Mouse (Mus musculus): ENCODE measurements at regions not wholly inside any gene's neighbourhood (a gene's known extent, or its start where the extent isn't known, plus 50 kb on each side); places are given as distances from the start of the nearest gene placed in this dataset.

- no peak for ATAC-seq
- Histone ChIP-seq H3K27me3 (replicated peaks; ENCODE audit: control insufficient read depth, insufficient read depth, low read length) (no peaks in the 10 kb centered on the region), H3K9ac (ENCODE audit: low read depth, low read length) (no peak overlapping the region), H3K4me1 (ENCODE audit: control insufficient read depth, insufficient read depth, low read depth, low read length) (no peaks in the 10 kb centered on the region), H3K4me2 (ENCODE audit: low read length) (no peak overlapping the region), H3K27ac (ENCODE audit: low read depth, low read length) (no peak overlapping the region), H3K36me3 (ENCODE audit: control insufficient read depth, insufficient read depth, low read length) (no peaks in the 10 kb centered on the region), H3K9me3 (ENCODE audit: control insufficient read depth, low read length) (no peaks in the 10 kb centered on the region), H3K4me3 (ENCODE audit: low read length) (no peak overlapping the region)
Observed at GRCm38 (mm10) chr17:16516173-16516572, 547.7 kb upstream of the Zfp960 start.

DNA sequence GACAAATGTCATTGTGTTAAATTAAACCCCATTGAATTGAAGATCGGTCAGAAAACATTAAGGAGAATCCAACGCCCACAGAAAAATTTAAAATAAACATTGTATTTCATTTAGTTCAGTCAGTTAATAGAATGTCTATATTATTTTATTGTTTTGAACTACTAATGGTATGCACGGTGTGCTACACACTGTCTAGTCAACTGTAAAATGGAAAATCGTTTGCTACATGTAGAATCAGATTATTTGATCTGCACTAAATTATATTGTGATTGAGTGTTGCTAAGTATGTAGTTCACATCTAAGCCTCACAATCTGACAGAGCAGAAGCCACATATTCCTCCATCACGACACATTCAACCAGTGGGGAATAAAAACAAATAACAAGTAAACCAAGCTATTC is 570.0 kb upstream of the Zfp960 start:
- no peak overlapping the region for H3K4me3 ChIP-seq (ENCODE audit: low read length)
- no peaks in the 10 kb centered on the region for H3K9me3 ChIP-seq (ENCODE audit: control insufficient read depth, low read length)
- no peak for ATAC-seq
- no peaks in the 10 kb centered on the region for H3K36me3 ChIP-seq (ENCODE audit: control insufficient read depth, insufficient read depth, low read length)
- 65% methylated on average over 5 of the region's 5 CpGs for WGBS
- H3K4me2 ChIP-seq (ENCODE audit: low read length) = no peak overlapping the region
- no peaks in the 10 kb centered on the region for H3K4me1 ChIP-seq (ENCODE audit: control insufficient read depth, insufficient read depth, low read depth, low read length)
- H3K9ac ChIP-seq (ENCODE audit: low read depth, low read length) = no peak overlapping the region
- no peaks in the 10 kb centered on the region for H3K27me3 ChIP-seq (replicated peaks; ENCODE audit: control insufficient read depth, insufficient read depth, low read length)
- no peak overlapping the region for H3K27ac ChIP-seq (ENCODE audit: low read depth, low read length)

GRCm38 (mm10) chr17:16493546-16493945 is 570.4 kb upstream of the Zfp960 start:
- Histone ChIP-seq H3K27ac (ENCODE audit: low read depth, low read length) (no peak overlapping the region), H3K9me3 (ENCODE audit: control insufficient read depth, low read length) (no peaks in the 10 kb centered on the region), H3K27me3 (replicated peaks; ENCODE audit: control insufficient read depth, insufficient read depth, low read length) (no peaks in the 10 kb centered on the region), H3K36me3 (ENCODE audit: control insufficient read depth, insufficient read depth, low read length) (no peaks in the 10 kb centered on the region), H3K4me2 (ENCODE audit: low read length) (no peak overlapping the region), H3K4me1 (ENCODE audit: control insufficient read depth, insufficient read depth, low read depth, low read length) (no peaks in the 10 kb centered on the region), H3K9ac (ENCODE audit: low read depth, low read length) (no peak overlapping the region), H3K4me3 (ENCODE audit: low read length) (no peak overlapping the region)
- WGBS = 45% methylated on average over 2 of the region's 2 CpGs
- no peak for ATAC-seq

DNA sequence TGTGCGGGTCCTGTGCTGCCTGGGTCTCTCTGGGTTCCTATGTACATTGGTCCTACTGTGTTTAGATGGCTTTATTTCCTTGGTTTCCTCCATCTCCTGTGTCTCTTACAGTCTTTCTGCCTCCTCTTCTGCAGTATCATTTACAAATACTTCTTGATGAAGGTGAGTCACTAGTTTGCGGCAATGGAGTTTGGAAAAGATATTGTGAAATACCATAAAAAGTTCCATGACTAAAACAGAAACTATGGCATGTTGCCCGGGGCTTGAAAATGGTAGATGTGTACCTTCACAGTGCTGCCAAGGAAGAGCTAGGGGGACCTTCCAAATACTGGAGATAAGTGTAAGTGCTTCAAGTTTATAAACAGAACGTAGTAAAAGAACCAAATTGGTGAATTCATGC is 571.4 kb upstream of the Zfp960 start:
- no peak overlapping the region for H3K9ac ChIP-seq (ENCODE audit: low read depth, low read length)
- no peaks in the 10 kb centered on the region for H3K36me3 ChIP-seq (ENCODE audit: control insufficient read depth, insufficient read depth, low read length)
- H3K9me3 ChIP-seq (ENCODE audit: control insufficient read depth, low read length) = no peaks in the 10 kb centered on the region
- H3K4me2 ChIP-seq (ENCODE audit: low read length) = no peak overlapping the region
- no peak overlapping the region for H3K27ac ChIP-seq (ENCODE audit: low read depth, low read length)
- no peak for ATAC-seq
- WGBS = 92% methylated on average over 4 of the region's 4 CpGs
- H3K4me3 ChIP-seq (ENCODE audit: low read length) = no peak overlapping the region
- H3K27me3 ChIP-seq (replicated peaks; ENCODE audit: control insufficient read depth, insufficient read depth, low read length) = no peaks in the 10 kb centered on the region
- no peaks in the 10 kb centered on the region for H3K4me1 ChIP-seq (ENCODE audit: control insufficient read depth, insufficient read depth, low read depth, low read length)

- H3K4me3 ChIP-seq (ENCODE audit: low read length) = no peak overlapping the region
- no peaks in the 10 kb centered on the region for H3K27me3 ChIP-seq (replicated peaks; ENCODE audit: control insufficient read depth, insufficient read depth, low read length)
- H3K27ac ChIP-seq (ENCODE audit: low read depth, low read length) = no peak overlapping the region
- no peak for ATAC-seq
- H3K36me3 ChIP-seq (ENCODE audit: control insufficient read depth, insufficient read depth, low read length) = no peaks in the 10 kb centered on the region
- no peak overlapping the region for H3K9ac ChIP-seq (ENCODE audit: low read depth, low read length)
- H3K4me1 ChIP-seq (ENCODE audit: control insufficient read depth, insufficient read depth, low read depth, low read length) = no peaks in the 10 kb centered on the region
- WGBS = 91% methylated on average over 5 of the region's 5 CpGs
- H3K9me3 ChIP-seq (ENCODE audit: control insufficient read depth, low read length) = no peaks in the 10 kb centered on the region
- no peak overlapping the region for H3K4me2 ChIP-seq (ENCODE audit: low read length)
Observed at GRCm38 (mm10) chr17:16486355-16486754, 577.6 kb upstream of the Zfp960 start.

DNA sequence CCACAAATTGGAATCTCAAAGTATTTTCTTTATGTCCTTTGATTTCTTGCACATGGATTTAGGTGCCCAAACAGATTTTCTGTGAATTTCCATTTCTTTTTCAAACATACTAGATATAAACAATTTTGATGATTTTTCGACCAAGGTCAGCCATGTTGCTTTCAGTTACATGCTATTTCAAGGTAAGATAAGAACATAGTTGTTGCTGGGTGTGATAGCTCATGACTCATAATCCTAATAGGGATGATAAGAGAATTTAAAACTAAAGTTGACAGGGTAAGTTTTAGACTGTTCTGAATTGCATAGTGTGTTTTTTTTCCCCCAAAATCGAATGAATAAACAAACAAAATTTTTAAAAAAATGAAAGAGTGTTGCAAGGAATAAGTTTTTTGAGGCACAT is 579.9 kb upstream of the Zfp960 start:
- H3K9me3 ChIP-seq (ENCODE audit: control insufficient read depth, low read length) = no peaks in the 10 kb centered on the region
- H3K27ac ChIP-seq (ENCODE audit: low read depth, low read length) = no peak overlapping the region
- no peak for ATAC-seq
- no peaks in the 10 kb centered on the region for H3K4me1 ChIP-seq (ENCODE audit: control insufficient read depth, insufficient read depth, low read depth, low read length)
- H3K9ac ChIP-seq (ENCODE audit: low read depth, low read length) = no peak overlapping the region
- H3K4me3 ChIP-seq (ENCODE audit: low read length) = no peak overlapping the region
- no peak overlapping the region for H3K4me2 ChIP-seq (ENCODE audit: low read length)
- no peaks in the 10 kb centered on the region for H3K36me3 ChIP-seq (ENCODE audit: control insufficient read depth, insufficient read depth, low read length)
- WGBS = 85% methylated on average over 2 of the region's 2 CpGs
- no peaks in the 10 kb centered on the region for H3K27me3 ChIP-seq (replicated peaks; ENCODE audit: control insufficient read depth, insufficient read depth, low read length)

GRCm38 (mm10) chr17:16481722-16482121 is 582.2 kb upstream of the Zfp960 start:
- H3K27me3 ChIP-seq (replicated peaks; ENCODE audit: control insufficient read depth, insufficient read depth, low read length) = no peaks in the 10 kb centered on the region
- H3K9ac ChIP-seq (ENCODE audit: low read depth, low read length) = no peak overlapping the region
- no peaks in the 10 kb centered on the region for H3K36me3 ChIP-seq (ENCODE audit: control insufficient read depth, insufficient read depth, low read length)
- no peak overlapping the region for H3K27ac ChIP-seq (ENCODE audit: low read depth, low read length)
- WGBS = 89% methylated on average over 3 of the region's 3 CpGs
- H3K9me3 ChIP-seq (ENCODE audit: control insufficient read depth, low read length) = no peaks in the 10 kb centered on the region
- no peak for ATAC-seq
- H3K4me2 ChIP-seq (ENCODE audit: low read length) = no peak overlapping the region
- no peaks in the 10 kb centered on the region for H3K4me1 ChIP-seq (ENCODE audit: control insufficient read depth, insufficient read depth, low read depth, low read length)
- H3K4me3 ChIP-seq (ENCODE audit: low read length) = no peak overlapping the region

DNA sequence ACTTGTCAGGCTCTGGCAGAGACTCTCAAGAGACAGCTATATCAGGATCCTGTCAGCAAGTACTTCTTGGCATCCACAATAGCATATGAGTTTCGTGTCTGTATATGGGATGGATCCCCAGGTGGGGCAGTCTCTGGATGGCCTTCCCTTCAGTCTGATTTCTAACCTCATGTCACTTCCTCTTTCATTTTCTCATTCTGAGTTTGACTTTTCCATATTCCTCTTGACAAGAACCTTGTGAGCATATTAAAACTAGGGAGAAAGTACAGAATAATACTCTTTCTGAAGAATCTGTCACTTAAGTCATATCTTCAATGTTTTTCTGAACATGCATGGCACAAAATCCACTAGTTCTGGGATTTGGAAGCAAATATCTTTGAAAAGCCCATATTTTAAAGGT is 583.3 kb upstream of the Zfp960 start:
- Histone ChIP-seq H3K36me3 (ENCODE audit: control insufficient read depth, insufficient read depth, low read length) (no peaks in the 10 kb centered on the region), H3K4me3 (ENCODE audit: low read length) (no peak overlapping the region), H3K4me1 (ENCODE audit: control insufficient read depth, insufficient read depth, low read depth, low read length) (no peaks in the 10 kb centered on the region), H3K4me2 (ENCODE audit: low read length) (no peak overlapping the region), H3K9ac (ENCODE audit: low read depth, low read length) (no peak overlapping the region), H3K9me3 (ENCODE audit: control insufficient read depth, low read length) (no peaks in the 10 kb centered on the region), H3K27ac (ENCODE audit: low read depth, low read length) (no peak overlapping the region), H3K27me3 (replicated peaks; ENCODE audit: control insufficient read depth, insufficient read depth, low read length) (no peaks in the 10 kb centered on the region)
- WGBS = 79% methylated on average over 1 of the region's 1 CpGs
- ATAC-seq = no peak

DNA sequence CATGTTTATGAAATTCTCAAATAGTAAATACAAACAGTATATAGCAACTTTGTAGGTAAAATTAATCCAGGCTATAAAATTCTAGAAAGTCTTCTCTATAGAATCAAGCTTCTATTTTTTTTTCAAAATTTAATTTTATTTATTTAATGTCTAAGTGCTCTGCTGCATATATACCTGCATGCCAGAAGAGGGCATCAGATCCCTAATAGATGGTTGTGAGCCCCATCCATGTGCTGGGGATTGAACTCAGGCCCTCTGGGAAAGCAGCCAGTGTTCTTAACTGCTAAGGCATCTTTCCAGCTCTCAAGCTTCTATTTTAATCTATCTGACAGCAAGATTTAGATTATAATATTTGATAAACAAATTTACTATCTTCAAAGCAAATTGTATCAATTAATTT is 602.7 kb upstream of the Zfp960 start:
- no peak for ATAC-seq
- H3K9ac ChIP-seq (ENCODE audit: low read depth, low read length) = no peak overlapping the region
- no peaks in the 10 kb centered on the region for H3K36me3 ChIP-seq (ENCODE audit: control insufficient read depth, insufficient read depth, low read length)
- H3K27me3 ChIP-seq (replicated peaks; ENCODE audit: control insufficient read depth, insufficient read depth, low read length) = no peaks in the 10 kb centered on the region
- no peak overlapping the region for H3K4me2 ChIP-seq (ENCODE audit: low read length)
- H3K27ac ChIP-seq (ENCODE audit: low read depth, low read length) = no peak overlapping the region
- no peaks in the 10 kb centered on the region for H3K9me3 ChIP-seq (ENCODE audit: control insufficient read depth, low read length)
- no peak overlapping the region for H3K4me3 ChIP-seq (ENCODE audit: low read length)
- H3K4me1 ChIP-seq (ENCODE audit: control insufficient read depth, insufficient read depth, low read depth, low read length) = no peaks in the 10 kb centered on the region

- no peak for ATAC-seq
- no peak overlapping the region for H3K4me3 ChIP-seq (ENCODE audit: low read length)
- 47% methylated on average over 3 of the region's 3 CpGs for WGBS
Observed at GRCm38 (mm10) chr17:16453098-16453497, 610.8 kb upstream of the Zfp960 start.

More at GRCm38 (mm10) chr17:16453098-16453497, 610.8 kb upstream of the Zfp960 start:
- Histone ChIP-seq H3K4me1 (ENCODE audit: control insufficient read depth, insufficient read depth, low read depth, low read length) (no peaks in the 10 kb centered on the region), H3K9me3 (ENCODE audit: control insufficient read depth, low read length) (no peaks in the 10 kb centered on the region), H3K4me2 (ENCODE audit: low read length) (no peak overlapping the region), H3K27me3 (replicated peaks; ENCODE audit: control insufficient read depth, insufficient read depth, low read length) (no peaks in the 10 kb centered on the region), H3K9ac (ENCODE audit: low read depth, low read length) (no peak overlapping the region), H3K27ac (ENCODE audit: low read depth, low read length) (no peak overlapping the region), H3K36me3 (ENCODE audit: control insufficient read depth, insufficient read depth, low read length) (no peaks in the 10 kb centered on the region)
